Mouse (Mus musculus) E14TG2a.4 (cell line): ENCODE results near the gene Pex11a.

ENCODE experiments used
- H3K27me3 ChIP-seq: 2 replicates; pipeline ENCODE4 v1.6.1; 2014; ENCODE audit warnings: low read length, control low read depth; ENCODE audit not compliant: insufficient read depth
- H3K36me3 ChIP-seq: 2 replicates; pipeline ENCODE4 v1.6.1; 2014; ENCODE audit warnings: low read length, control low read depth; ENCODE audit not compliant: insufficient read depth
- H3K4me1 ChIP-seq: replicated peaks from 2 replicates; pipeline ENCODE4 v1.6.1; 2014; ENCODE audit warnings: low read depth, low read length, control low read depth
- H3K4me3 ChIP-seq: replicated peaks from 2 replicates; pipeline ENCODE4 v1.5.1; 2014; ENCODE audit warnings: mild to moderate bottlenecking, low read length
- H3K9me3 ChIP-seq: 2 replicates; pipeline ENCODE4 v1.6.1; 2014; ENCODE audit warnings: low read length, control low read depth
- CTCF ChIP-seq: conservative IDR thresholded peaks from 2 replicates; pipeline ENCODE4 v1.5.1; 2014; ENCODE audit warnings: low read length
- NANOG ChIP-seq: IDR thresholded peaks from 2 replicates; pipeline ENCODE4 v1.6.1; 2014; ENCODE audit warnings: borderline replicate concordance, low read length, mixed read lengths
- POU5F1 ChIP-seq: IDR thresholded peaks from 2 replicates; pipeline ENCODE4 v1.6.1; 2014; ENCODE audit warnings: low read length, borderline replicate concordance

The Pex11a gene

GRCm38 (mm10) chr7:79744585-79744984 is 1.7 kb upstream of the Pex11a start:
- peaks cover 19% of the 10 kb centered on the region for H3K4me1 ChIP-seq
- peaks cover 9% of the 10 kb centered on the region; the same call in 1 of the 2 replicates for H3K27me3 ChIP-seq
- no peak for TF ChIP-seq CTCF
- no peak for TF ChIP-seq POU5F1
- TF ChIP-seq NANOG: no peak
- no peak overlapping the region for H3K4me3 ChIP-seq
- H3K9me3 ChIP-seq: no peaks in the 10 kb centered on the region
- peaks cover 5% of the 10 kb centered on the region; the same call in 1 of the 2 replicates for H3K36me3 ChIP-seq

GRCm38 (mm10) chr7:79744051-79744450 is 1.1 kb upstream of the Pex11a start:
- Histone ChIP-seq H3K27me3 (peaks cover 9% of the 10 kb centered on the region; the same call in 1 of the 2 replicates), H3K4me3 (no peak overlapping the region), H3K9me3 (no peaks in the 10 kb centered on the region), H3K36me3 (peaks cover 8% of the 10 kb centered on the region; the same call in 1 of the 2 replicates), H3K4me1 (peaks cover 19% of the 10 kb centered on the region)
- TF ChIP-seq POU5F1 (no peak), CTCF (no peak), NANOG (no peak)

GRCm38 (mm10) chr7:79742277-79742658 is 663 bp downstream of the Pex11a start:
- peaks cover 11% of the 10 kb centered on the region for H3K4me1 ChIP-seq
- no peak for TF ChIP-seq NANOG
- no peak for TF ChIP-seq CTCF
- no peak for TF ChIP-seq POU5F1
- peaks cover 25% of the 10 kb centered on the region for H3K36me3 ChIP-seq
- H3K27me3 ChIP-seq: peaks cover 9% of the 10 kb centered on the region; the same call in 1 of the 2 replicates
- H3K9me3 ChIP-seq: no peaks in the 10 kb centered on the region
- H3K4me3 ChIP-seq: peak overlapping the region; percentile 91

GRCm38 (mm10) chr7:79740279-79740678 is 2.7 kb downstream of the Pex11a start:
- Histone ChIP-seq H3K4me3 (no peak overlapping the region), H3K9me3 (no peaks in the 10 kb centered on the region), H3K36me3 (peaks cover 38% of the 10 kb centered on the region), H3K27me3 (peaks cover 9% of the 10 kb centered on the region; the same call in 1 of the 2 replicates), H3K4me1 (peaks cover 11% of the 10 kb centered on the region)
- no peak for TF ChIP-seq POU5F1
- TF ChIP-seq NANOG: no peak
- no peak for TF ChIP-seq CTCF

GRCm38 (mm10) chr7:79738913-79739312 is 4.0 kb downstream of the Pex11a start:
- TF ChIP-seq POU5F1: no peak
- TF ChIP-seq NANOG: no peak
- TF ChIP-seq CTCF: no peak
- Histone ChIP-seq H3K4me3 (no peak overlapping the region), H3K36me3 (peaks cover 44% of the 10 kb centered on the region)

GRCm38 (mm10) chr7:79736511-79736910 is 6.4 kb downstream of the Pex11a start:
- TF ChIP-seq POU5F1: no peak
- no peak for TF ChIP-seq CTCF
- no peak for TF ChIP-seq NANOG
- Histone ChIP-seq H3K27me3 (peaks cover 11% of the 10 kb centered on the region), H3K36me3 (peaks cover 44% of the 10 kb centered on the region), H3K4me1 (peaks cover 2% of the 10 kb centered on the region; the same call in 1 of the 2 replicates), H3K9me3 (no peaks in the 10 kb centered on the region), H3K4me3 (no peak overlapping the region)

More at GRCm38 (mm10) chr7:79738913-79739312, 4.0 kb downstream of the Pex11a start:
- no peaks in the 10 kb centered on the region for H3K9me3 ChIP-seq
- H3K4me1 ChIP-seq: peaks cover 11% of the 10 kb centered on the region
- peaks cover 9% of the 10 kb centered on the region; the same call in 1 of the 2 replicates for H3K27me3 ChIP-seq

GRCm38 (mm10) chr7:79734563-79734962 is 8.4 kb downstream of the Pex11a start:
- TF ChIP-seq CTCF (no peak), NANOG (no peak), POU5F1 (no peak)
- Histone ChIP-seq H3K9me3 (no peaks in the 10 kb centered on the region), H3K4me3 (no peak overlapping the region), H3K4me1 (peaks cover 15% of the 10 kb centered on the region), H3K27me3 (peaks cover 20% of the 10 kb centered on the region), H3K36me3 (peaks cover 39% of the 10 kb centered on the region)

- no peak for TF ChIP-seq POU5F1
- TF ChIP-seq NANOG: no peak
- TF ChIP-seq CTCF: no peak
Measured at GRCm38 (mm10) chr7:79732622-79733021, 10.3 kb downstream of the Pex11a start, which contains the start of gene Plin1. Gene Plin1, minus strand, starts transcription at chr7:79732903.

GRCm38 (mm10) chr7:79731438-79731837 is 11.5 kb downstream of the Pex11a start:
- H3K4me3 ChIP-seq: no peak overlapping the region
- peaks cover 11% of the 10 kb centered on the region for H3K36me3 ChIP-seq
- peaks cover 22% of the 10 kb centered on the region for H3K4me1 ChIP-seq
- peaks cover 22% of the 10 kb centered on the region for H3K27me3 ChIP-seq
- TF ChIP-seq CTCF (no peak), POU5F1 (no peak), NANOG (no peak)
- H3K9me3 ChIP-seq: no peaks in the 10 kb centered on the region

More at GRCm38 (mm10) chr7:79732622-79733021, 10.3 kb downstream of the Pex11a start, which contains the start of gene Plin1:
- Histone ChIP-seq H3K4me1 (peaks cover 22% of the 10 kb centered on the region), H3K36me3 (peaks cover 22% of the 10 kb centered on the region), H3K4me3 (no peak within 1 kb of the TSS), H3K27me3 (peaks cover 20% of the 10 kb centered on the region), H3K9me3 (no peaks in the 10 kb centered on the region)
